Mouse (Mus musculus): ENCODE data around the gene Mrrf.

DNA sequence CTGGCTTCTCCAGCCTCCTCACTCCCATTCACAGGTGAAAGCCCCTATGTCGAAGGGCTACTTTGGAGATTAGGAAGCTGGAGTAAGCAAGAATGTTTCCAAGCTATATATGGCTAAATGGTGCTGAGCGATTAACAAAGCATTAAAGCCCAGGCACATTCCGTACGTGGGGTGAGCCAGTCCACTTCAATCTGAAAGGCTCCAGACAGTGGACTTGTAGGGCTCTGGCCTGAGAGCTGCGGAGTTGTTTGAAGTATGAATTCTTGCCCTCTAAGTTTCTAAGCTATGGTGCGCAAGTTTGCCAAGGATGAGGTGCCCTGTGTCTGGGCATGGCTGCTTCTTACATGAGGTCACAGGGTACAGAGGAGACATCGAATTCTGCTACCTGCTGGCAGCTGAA is 88.0 kb downstream of the Mrrf start:
- TF ChIP-seq TAL1 (conservative IDR thresholded peaks at IDR 0.05; ENCODE audit: low read depth, low read length): no peak
- TF ChIP-seq CTCF (IDR thresholded peaks at IDR 0.05; ENCODE audit: low read depth, low read length): no peak
- no peak for TF ChIP-seq GATA1 (IDR thresholded peaks at IDR 0.05; ENCODE audit: borderline replicate concordance, low read length)
- TF ChIP-seq POLR2AphosphoS5 (IDR thresholded peaks at IDR 0.05; ENCODE audit: insufficient replicate concordance, low read depth, low read length): no peak

Data from G1E (cell line).